Mouse (Mus musculus) intestine, embryonic 16.5 days (tissue): ENCODE data around the gene Ephb4. TPM values are rescaled to one million over a fixed set of nuclear protein-coding genes. Genes with fewer than 3 reads are reported as not detected.

Experiments used
- ATAC-seq: fragments of 200-750 bp; cut with Nextera tagmentation; 2 replicates; pipeline ENCODE4 v1.8.0; 2017; ENCODE audit warnings: moderate TSS enrichment, moderate library complexity
- H3K27ac ChIP-seq: fragments of 300-500 bp; sonication (generic); 2 replicates; pipeline ENCODE4 v1.5.1; 2014; ENCODE audit warnings: mild to moderate bottlenecking, low read length
- H3K27me3 ChIP-seq: fragments of 300-500 bp; sonication (generic); replicated peaks from 2 replicates; pipeline ENCODE4 v1.6.1; 2014; ENCODE audit warnings: low read length, control low read depth, mixed read lengths; ENCODE audit not compliant: control insufficient read depth, insufficient read depth
- H3K36me3 ChIP-seq: fragments of 300-500 bp; sonication (generic); 2 replicates; pipeline ENCODE4 v1.6.1; 2014; ENCODE audit warnings: low read length, control low read depth; ENCODE audit not compliant: control insufficient read depth, insufficient read depth
- H3K4me1 ChIP-seq: fragments of 300-500 bp; sonication (generic); 2 replicates; pipeline ENCODE4 v1.6.1; 2014; ENCODE audit warnings: low read length, control low read depth, mixed read lengths; ENCODE audit not compliant: control insufficient read depth, insufficient read depth
- H3K4me2 ChIP-seq: fragments of 300-500 bp; sonication (generic); 2 replicates; pipeline ENCODE4 v1.6.1; 2014; ENCODE audit warnings: low read depth, low read length, control low read depth
- H3K4me3 ChIP-seq: fragments of 300-500 bp; sonication (generic); 2 replicates; pipeline ENCODE4 v1.5.1; 2014; ENCODE audit warnings: mild to moderate bottlenecking, low read length
- H3K9ac ChIP-seq: fragments of 300-500 bp; sonication (generic); 2 replicates; pipeline ENCODE4 v1.6.1; 2014; ENCODE audit warnings: low read depth, low read length
- H3K9me3 ChIP-seq: fragments of 300-500 bp; sonication (generic); 2 replicates; pipeline ENCODE4 v1.6.1; 2016; ENCODE audit warnings: low read length, control low read depth; ENCODE audit not compliant: control insufficient read depth
- WGBS: fragments of 180-500 bp; shearing (Covaris S2); extraction: QIAGEN DNeasy Blood & Tissue Kit; methylation state at CpG from one replicate; pipeline ENCODE4 v1.1.7; 2014; 5-methylcytosine and 5-hydroxymethylcytosine counted together
- polyA plus RNA-seq: library from polyadenylated mRNA; unstranded; fragments of >200 nt; fragmentation: Nextera tagmentation; extraction: Ambion mirVana; gene quantifications from 2 replicates; pipeline ENCODE4 v1.2.1, GENCODE M21; 2015

Gene Ephb4
- polyA plus RNA-seq, 1 experiment from 2014 or later: 29.9 TPM

DNA sequence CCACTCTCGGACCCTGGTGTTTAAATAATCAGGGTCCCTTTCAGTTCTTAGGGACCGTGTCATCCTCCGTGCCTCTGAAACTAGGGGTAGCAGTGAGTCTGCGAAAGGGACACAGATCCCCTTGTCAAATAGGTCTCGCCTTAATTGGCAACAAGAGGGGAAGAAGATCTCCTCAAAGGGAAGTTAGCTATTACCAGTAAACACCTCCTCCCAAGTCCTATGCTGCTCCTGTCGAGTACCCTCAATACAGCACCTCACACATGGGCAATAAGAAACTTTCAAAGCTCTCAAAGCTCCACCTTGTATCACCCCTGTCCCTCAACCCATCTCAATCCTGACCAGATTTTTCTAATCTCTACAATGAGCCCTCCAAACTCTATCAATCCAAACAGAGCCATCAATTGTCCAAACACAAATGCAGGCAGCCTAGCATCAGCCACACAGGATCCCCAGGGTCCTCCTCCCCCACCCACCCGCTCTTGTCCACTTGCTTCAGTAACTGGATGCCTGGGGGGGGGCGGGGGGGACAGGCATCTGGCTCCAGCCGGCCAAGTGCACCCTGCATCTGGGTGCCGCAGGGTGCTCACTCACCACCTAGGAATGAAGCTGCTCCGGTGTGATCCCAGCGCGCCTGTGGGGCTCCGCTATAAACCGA, 16.9 kb upstream of the Ephb4 start:
- peak overlapping the region; percentile 69; the same call in 1 of the 2 replicates for H3K27ac ChIP-seq
- 17% methylated on average over 15 of the region's 15 CpGs for WGBS
- H3K4me3 ChIP-seq: peak overlapping the region; percentile 73
- H3K9me3 ChIP-seq: no peaks in the 10 kb centered on the region
- peak overlapping the region; percentile 81 for H3K9ac ChIP-seq
- peaks cover 26% of the 10 kb centered on the region for H3K4me1 ChIP-seq
- H3K4me2 ChIP-seq: peak overlapping the region; percentile 80
- H3K27me3 ChIP-seq: no peaks in the 10 kb centered on the region
- no peaks in the 10 kb centered on the region for H3K36me3 ChIP-seq
- ATAC-seq: no peak

- Histone ChIP-seq H3K27ac (peak within 1 kb of the TSS; percentile 69), H3K4me3 (peak within 1 kb of the TSS; percentile 73), H3K36me3 (no peaks in the 10 kb centered on the region), H3K9me3 (no peaks in the 10 kb centered on the region), H3K4me1 (peaks cover 26% of the 10 kb centered on the region), H3K27me3 (no peaks in the 10 kb centered on the region), H3K4me2 (peak within 1 kb of the TSS; percentile 80), H3K9ac (peak within 1 kb of the TSS; percentile 81)
- ATAC-seq: peak; percentile 88
- WGBS: under 1% methylated on average over 44 of the region's 44 CpGs
These were observed 16.3 kb upstream of the Ephb4 start, which contains the start of gene Slc12a9 for GRCm38 (mm10) chr5:137333512-137334174. TSS of gene Slc12a9 (minus strand) at chr5:137333597.

GRCm38 (mm10) chr5:137334317-137334716, 15.6 kb upstream of the Ephb4 start:
- Histone ChIP-seq H3K4me2 (peak overlapping the region; percentile 80), H3K27ac (peak overlapping the region; percentile 69), H3K27me3 (no peaks in the 10 kb centered on the region), H3K4me1 (peaks cover 30% of the 10 kb centered on the region), H3K4me3 (peak overlapping the region; percentile 73), H3K9ac (peak overlapping the region; percentile 49; the same call in 1 of the 2 replicates), H3K9me3 (no peaks in the 10 kb centered on the region), H3K36me3 (no peaks in the 10 kb centered on the region)
- 40% methylated on average over 10 of the region's 10 CpGs for WGBS
- no peak for ATAC-seq

DNA sequence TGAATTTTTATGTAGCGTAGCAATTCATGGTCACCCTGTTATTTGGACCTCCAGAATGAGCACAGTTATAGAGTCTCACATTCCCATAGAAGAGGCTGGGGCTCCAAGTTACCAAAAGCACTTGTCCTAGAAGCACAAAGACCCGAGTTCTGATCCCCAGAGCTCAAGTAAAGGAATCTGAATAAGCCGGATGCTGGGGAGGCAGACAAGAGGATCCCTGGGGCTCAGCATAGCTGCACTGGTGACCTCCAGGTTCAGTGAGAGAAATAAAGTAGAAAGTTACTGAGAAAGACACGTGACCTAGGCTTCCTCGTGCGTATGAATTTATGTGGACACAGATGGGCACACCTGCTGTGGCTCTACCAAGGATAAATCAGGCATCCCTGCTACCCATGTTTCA, 14.8 kb upstream of the Ephb4 start:
- H3K27ac ChIP-seq: no peak overlapping the region
- no peak overlapping the region; the same call in 1 of the 2 replicates for H3K4me2 ChIP-seq
- H3K36me3 ChIP-seq: no peaks in the 10 kb centered on the region
- peaks cover 37% of the 10 kb centered on the region for H3K4me1 ChIP-seq
- no peak for ATAC-seq
- no peak overlapping the region for H3K4me3 ChIP-seq
- no peaks in the 10 kb centered on the region for H3K9me3 ChIP-seq
- WGBS: 74% methylated on average over 6 of the region's 6 CpGs
- no peaks in the 10 kb centered on the region for H3K27me3 ChIP-seq
- no peak overlapping the region for H3K9ac ChIP-seq

- Histone ChIP-seq H3K4me1 (peaks cover 35% of the 10 kb centered on the region), H3K27ac (peak overlapping the region; percentile 90), H3K36me3 (no peaks in the 10 kb centered on the region), H3K27me3 (no peaks in the 10 kb centered on the region), H3K9ac (peak overlapping the region; percentile 51), H3K4me2 (peak overlapping the region; percentile 90), H3K9me3 (no peaks in the 10 kb centered on the region), H3K4me3 (no peak overlapping the region)
- WGBS: 44% methylated on average over 8 of the region's 8 CpGs
- ATAC-seq: no peak
These were observed 12.7 kb upstream of the Ephb4 start for GRCm38 (mm10) chr5:137337190-137337589.

- ATAC-seq: peak; percentile 75
- no peaks in the 10 kb centered on the region for H3K27me3 ChIP-seq
- WGBS: under 1% methylated on average over 19 of the region's 19 CpGs
- H3K36me3 ChIP-seq: no peaks in the 10 kb centered on the region
- H3K4me1 ChIP-seq: peaks cover 32% of the 10 kb centered on the region
- H3K4me3 ChIP-seq: peak overlapping the region; percentile 47
- peak overlapping the region; percentile 90 for H3K27ac ChIP-seq
- H3K4me2 ChIP-seq: peak overlapping the region; percentile 90
- H3K9ac ChIP-seq: peak overlapping the region; percentile 73
- H3K9me3 ChIP-seq: no peaks in the 10 kb centered on the region
These were observed 11.7 kb upstream of the Ephb4 start for GRCm38 (mm10) chr5:137338256-137338655.

DNA sequence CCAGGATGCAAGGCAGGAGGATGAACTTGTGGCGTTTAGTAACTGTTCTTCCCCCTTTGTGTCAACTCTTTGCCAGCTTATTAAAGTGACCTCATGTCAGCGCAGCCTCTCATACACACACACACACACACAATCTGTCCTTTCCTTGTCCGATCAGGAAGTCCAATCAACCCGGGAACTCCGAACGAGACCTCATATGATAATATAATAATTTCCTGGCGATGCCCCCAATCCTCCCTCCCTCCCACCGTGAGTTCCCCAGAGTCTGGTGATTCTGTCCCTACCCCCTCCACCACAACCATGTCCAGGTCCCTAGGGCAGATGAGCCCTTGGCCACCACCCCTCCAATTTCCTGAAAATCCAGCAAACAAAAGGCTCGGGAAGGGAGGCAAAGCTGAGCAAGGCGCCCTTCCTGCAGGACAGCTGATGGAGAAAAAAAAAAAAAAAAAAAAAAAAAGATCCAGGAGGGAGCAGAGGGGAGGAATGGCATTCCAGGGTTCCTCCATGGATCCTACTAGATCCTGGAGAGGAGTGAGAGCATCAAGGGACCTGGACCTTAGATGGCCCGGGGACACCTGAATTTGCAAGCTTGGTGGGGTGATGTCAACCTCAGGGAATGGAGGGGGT, 11.1 kb upstream of the Ephb4 start:
- Histone ChIP-seq H3K27ac (peak overlapping the region; percentile 90), H3K9me3 (no peaks in the 10 kb centered on the region), H3K4me1 (peaks cover 32% of the 10 kb centered on the region), H3K27me3 (no peaks in the 10 kb centered on the region), H3K4me2 (peak overlapping the region; percentile 90), H3K9ac (peak overlapping the region; percentile 73), H3K4me3 (peak overlapping the region; percentile 47), H3K36me3 (no peaks in the 10 kb centered on the region)
- peak; percentile 14 for ATAC-seq
- 2% methylated on average over 11 of the region's 11 CpGs for WGBS

DNA sequence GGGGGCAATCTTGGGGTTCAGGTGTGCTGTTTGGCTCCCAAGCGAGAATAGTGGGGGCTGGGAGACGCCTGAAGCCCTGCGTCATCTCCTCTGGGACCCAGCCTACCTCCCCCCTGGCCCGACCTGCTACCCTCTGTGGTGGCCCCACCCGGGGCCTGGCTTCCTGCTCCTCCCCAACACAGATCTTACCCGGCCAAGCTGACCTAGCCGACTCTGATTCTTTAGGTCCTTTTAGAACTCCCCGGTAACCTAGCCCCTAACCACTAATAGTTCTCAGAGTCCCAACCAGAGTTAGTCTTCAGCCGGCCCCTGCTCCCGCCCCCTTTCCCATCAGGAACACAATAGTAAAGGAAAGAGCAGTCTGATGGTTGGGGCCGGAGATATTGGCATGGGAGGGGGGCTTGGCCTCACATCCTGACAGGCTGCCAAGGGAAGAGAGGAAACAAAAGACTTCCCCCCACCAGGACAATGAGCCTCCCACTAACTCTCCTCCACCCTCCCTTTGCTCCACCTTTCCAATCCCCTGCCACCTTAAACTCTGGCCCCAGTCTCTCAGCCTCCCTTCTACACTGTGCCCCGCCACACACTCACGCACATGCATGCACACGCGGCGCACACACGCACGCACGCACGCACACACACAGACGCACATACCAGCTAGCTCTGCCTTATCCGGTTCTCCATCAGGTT, 10.5 kb upstream of the Ephb4 start:
- H3K27ac ChIP-seq: peak overlapping the region; percentile 90
- H3K9ac ChIP-seq: peak overlapping the region; percentile 73
- 12% methylated on average over 22 of the region's 22 CpGs for WGBS
- H3K4me1 ChIP-seq: peaks cover 32% of the 10 kb centered on the region
- no peaks in the 10 kb centered on the region for H3K36me3 ChIP-seq
- no peaks in the 10 kb centered on the region for H3K9me3 ChIP-seq
- H3K4me2 ChIP-seq: peak overlapping the region; percentile 90
- H3K4me3 ChIP-seq: peak overlapping the region; percentile 47
- H3K27me3 ChIP-seq: no peaks in the 10 kb centered on the region
- ATAC-seq: peak; percentile 35

- Histone ChIP-seq H3K27me3 (no peaks in the 10 kb centered on the region), H3K9ac (0 out of 2 replicates have a peak overlapping the region, but pooled peaks have one; percentile 73), H3K4me1 (peaks cover 35% of the 10 kb centered on the region), H3K9me3 (no peaks in the 10 kb centered on the region), H3K36me3 (no peaks in the 10 kb centered on the region), H3K4me2 (no peak overlapping the region), H3K4me3 (no peak overlapping the region), H3K27ac (peak overlapping the region; percentile 90)
- WGBS: 79% methylated on average over 6 of the region's 6 CpGs
- ATAC-seq: no peak
These were observed 9.7 kb upstream of the Ephb4 start for GRCm38 (mm10) chr5:137340222-137340621.
